Mouse (Mus musculus): ENCODE measurements around the gene Pgpep1l. TPM values are rescaled to one million over a fixed set of nuclear protein-coding genes. Genes with fewer than 3 reads are reported as not detected.
"Not testable (repeated sequence)": the region's sequence is repeated elsewhere in the genome, so short reads cannot be mapped to it uniquely, and the experiment has no call there.

Gene Pgpep1l
- polyA plus RNA-seq, 1 experiment from 2014 or later, result not detected

DNA sequence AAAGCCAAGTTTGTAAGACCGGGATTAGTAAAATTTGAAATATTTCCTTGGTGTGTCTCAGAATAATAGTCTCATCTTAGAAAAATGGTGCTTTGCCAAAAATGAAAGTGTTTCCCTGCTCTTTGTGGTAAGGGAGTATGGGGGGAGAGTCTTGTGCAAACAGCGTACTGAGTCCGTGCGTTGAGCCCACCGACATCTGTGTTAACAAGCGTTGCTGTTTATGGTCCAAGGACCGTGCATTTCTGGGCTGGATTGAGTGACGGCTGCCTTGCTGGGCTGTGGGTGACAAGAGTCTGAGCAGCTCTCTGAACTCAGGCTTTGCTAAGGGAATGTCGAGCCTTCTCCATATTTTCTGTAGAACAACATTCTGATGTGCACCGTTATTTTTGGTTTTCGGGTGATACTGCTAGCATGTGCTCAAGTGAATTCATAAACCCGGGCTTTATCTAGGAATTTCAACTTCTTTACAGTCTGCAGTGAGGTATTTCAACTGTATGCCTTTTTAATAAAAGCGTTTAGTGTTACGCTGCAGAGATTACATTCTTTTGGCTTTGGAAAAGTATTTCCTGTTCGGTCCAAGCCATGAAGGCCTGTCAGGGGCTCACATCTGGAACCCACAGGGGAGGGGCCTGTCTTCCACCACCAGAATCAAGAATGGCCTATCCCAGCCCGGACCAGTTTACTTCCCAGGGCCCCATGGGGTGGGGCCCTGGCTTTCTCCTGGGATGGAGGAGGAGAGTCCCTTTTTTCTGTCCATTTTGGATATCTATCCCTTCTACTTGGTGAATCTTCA, 30.2 kb upstream of the Pgpep1l start:
- Histone ChIP-seq H3K36me3 (no peaks in the 10 kb centered on the region), H3K27me3 (no peaks in the 10 kb centered on the region), H3K9me3 (no peaks in the 10 kb centered on the region), H3K4me3 (no peak overlapping the region), H3K9ac (replicated peaks) (no peak overlapping the region), H3K27ac (replicated peaks) (no peak overlapping the region), H3K4me2 (replicated peaks) (no peak overlapping the region), H3K4me1 (no peaks in the 10 kb centered on the region)
- ATAC-seq (replicated peaks), result no peak
- WGBS, result 75% methylated on average over 16 of the region's 16 CpGs

DNA sequence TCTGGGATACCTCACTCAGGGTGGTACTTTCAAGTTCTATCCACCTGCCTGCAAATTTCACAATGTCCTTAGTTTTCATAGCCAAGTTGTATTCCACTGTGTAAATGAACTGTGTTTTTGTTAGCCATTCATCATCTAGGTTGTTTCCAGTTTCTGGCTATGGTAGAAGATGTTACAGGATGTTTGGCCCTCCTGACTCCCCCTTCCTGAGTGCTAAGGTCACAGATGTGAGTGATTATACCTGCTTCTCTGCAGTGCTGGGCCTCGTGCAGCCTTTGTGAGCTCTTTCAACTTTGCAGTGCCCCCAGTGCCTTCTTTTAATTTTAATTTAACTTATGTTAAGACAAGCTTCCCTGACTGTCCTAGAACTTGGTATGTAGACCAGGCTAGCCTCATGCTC, 27.6 kb upstream of the Pgpep1l start:
- Histone ChIP-seq H3K27ac (replicated peaks) (no peak overlapping the region), H3K4me2 (replicated peaks) (no peak overlapping the region), H3K9me3 (no peaks in the 10 kb centered on the region), H3K4me3 (no peak overlapping the region), H3K4me1 (no peaks in the 10 kb centered on the region), H3K9ac (replicated peaks) (no peak overlapping the region), H3K36me3 (no peaks in the 10 kb centered on the region), H3K27me3 (no peaks in the 10 kb centered on the region)
- 67% methylated on average over 1 of the region's 1 CpGs for WGBS
- no peak for ATAC-seq (replicated peaks)

DNA sequence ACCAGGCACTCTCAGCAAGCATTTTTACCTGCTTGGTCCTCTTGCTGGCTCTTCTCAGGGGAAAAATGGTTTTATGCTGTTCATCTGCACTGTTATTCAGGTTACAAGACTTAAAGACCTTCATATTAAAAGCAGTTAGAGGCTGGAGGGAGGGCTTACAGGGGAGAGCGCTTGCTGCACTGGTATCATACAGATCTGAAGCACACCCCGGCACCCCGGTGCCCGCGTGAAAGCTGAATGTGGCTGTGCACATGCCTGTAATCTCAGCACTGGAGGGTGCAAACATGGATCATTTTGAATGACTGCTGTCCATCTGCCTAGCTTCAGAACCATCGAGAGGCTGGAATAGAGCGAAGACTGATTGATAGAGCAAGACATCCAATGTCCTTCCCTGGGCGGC, 25.0 kb upstream of the Pgpep1l start:
- Histone ChIP-seq H3K27ac (replicated peaks) (no peak overlapping the region), H3K27me3 (no peaks in the 10 kb centered on the region), H3K9me3 (no peaks in the 10 kb centered on the region), H3K9ac (replicated peaks) (no peak overlapping the region), H3K4me3 (no peak overlapping the region), H3K36me3 (no peaks in the 10 kb centered on the region), H3K4me2 (replicated peaks) (no peak overlapping the region), H3K4me1 (no peaks in the 10 kb centered on the region)
- ATAC-seq (replicated peaks), result no peak
- 89% methylated on average over 8 of the region's 8 CpGs for WGBS

DNA sequence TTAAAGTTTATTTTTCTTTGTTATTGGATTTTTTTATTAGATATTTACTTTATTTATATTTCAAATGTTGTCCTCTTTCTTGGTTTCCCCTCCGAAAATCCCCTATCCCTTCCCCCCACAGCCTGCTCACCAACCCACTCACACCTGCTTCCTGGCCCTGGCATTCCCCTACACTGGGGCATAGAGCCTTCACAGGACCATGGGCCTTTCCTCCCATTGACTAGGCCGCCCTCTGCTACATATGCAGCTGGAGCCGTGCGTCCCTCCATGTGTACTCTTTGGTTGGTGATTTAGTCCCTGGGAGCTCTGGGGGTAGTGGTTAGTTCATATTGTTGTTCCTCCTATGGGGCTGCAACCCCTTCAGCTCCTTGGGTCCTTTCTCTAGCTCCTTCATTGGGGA, 24.0 kb upstream of the Pgpep1l start:
- not testable (repeated sequence) for H3K36me3 ChIP-seq; H3K27ac ChIP-seq (replicated peaks); H3K4me1 ChIP-seq; ATAC-seq (replicated peaks); H3K9me3 ChIP-seq; H3K9ac ChIP-seq (replicated peaks); H3K4me3 ChIP-seq; H3K27me3 ChIP-seq; H3K4me2 ChIP-seq (replicated peaks)
- 92% methylated on average over 4 of the region's 4 CpGs for WGBS

DNA sequence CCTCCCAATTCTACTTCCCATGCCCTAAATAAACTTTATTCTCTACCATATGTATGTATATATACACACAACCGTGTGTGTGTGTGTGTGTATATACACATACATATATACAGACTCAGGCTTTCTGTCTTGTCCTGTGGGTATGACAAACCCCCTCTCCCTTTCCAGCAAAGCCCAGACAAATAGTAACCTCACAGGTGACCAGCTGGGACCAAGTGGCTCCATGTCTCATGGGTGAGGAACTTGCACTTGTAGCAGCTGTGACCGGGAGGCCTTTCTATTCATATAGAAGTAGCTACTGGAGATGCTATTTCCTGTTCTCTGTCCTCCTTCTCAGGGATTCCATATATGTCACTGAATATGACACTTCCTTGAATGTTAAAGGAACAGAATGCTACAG, 23.5 kb upstream of the Pgpep1l start:
- Histone ChIP-seq H3K27ac (replicated peaks) (no peak overlapping the region), H3K36me3 (no peaks in the 10 kb centered on the region), H3K4me1 (no peaks in the 10 kb centered on the region), H3K9me3 (no peaks in the 10 kb centered on the region), H3K9ac (replicated peaks) (no peak overlapping the region), H3K4me2 (replicated peaks) (no peak overlapping the region), H3K27me3 (no peaks in the 10 kb centered on the region), H3K4me3 (no peak overlapping the region)
- 90% methylated on average over 2 of the region's 2 CpGs for WGBS
- ATAC-seq (replicated peaks), result no peak

DNA sequence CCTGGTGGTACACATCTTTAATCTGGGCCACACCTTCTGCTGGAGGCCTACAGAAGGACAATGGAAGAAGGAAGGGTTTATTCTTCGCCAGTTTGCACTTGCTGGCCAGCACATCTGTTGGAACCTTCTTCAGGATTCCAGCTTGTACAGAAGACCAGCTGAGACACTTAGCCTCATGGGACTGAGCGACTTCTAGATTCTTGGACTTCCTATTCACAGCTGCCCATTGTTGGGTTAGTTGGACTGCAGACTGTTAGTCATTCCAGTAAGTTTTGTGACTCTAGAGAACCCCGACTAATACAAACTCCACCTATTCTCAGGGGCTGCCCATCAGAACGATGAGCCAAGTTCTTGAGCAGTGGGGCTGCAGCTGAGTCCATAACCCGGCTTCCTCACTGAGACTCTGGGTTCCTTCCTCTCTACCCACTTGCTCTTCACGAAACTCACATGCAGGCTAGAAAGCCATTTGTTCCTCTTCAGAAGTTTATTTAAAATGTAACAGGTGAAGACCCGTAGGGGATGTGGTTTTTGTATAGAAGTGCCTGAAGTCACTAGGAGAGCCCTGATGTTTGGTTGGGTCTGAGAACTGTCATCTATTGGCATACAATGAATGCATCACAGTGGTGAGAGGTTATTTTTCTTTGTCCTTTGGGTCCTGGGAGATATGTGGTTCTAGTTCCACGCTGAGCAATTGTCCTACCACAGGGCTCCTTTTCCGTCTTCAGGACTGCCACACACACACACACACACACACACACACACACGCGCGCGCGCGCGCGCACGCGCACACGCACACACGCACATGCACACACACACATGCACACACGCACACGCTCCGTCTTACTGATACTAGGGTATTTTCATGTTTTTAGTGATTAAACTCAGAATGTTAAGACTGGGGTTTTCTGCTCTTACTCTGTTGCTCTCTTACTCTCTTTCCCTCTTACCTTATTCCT, 22.8 kb upstream of the Pgpep1l start:
- Histone ChIP-seq H3K9me3 (no peaks in the 10 kb centered on the region), H3K36me3 (no peaks in the 10 kb centered on the region), H3K4me3 (no peak overlapping the region), H3K4me1 (no peaks in the 10 kb centered on the region), H3K9ac (replicated peaks) (no peak overlapping the region), H3K27me3 (no peaks in the 10 kb centered on the region), H3K4me2 (replicated peaks) (no peak overlapping the region), H3K27ac (replicated peaks) (no peak overlapping the region)
- WGBS, result 95% methylated on average over 24 of the region's 24 CpGs
- no peak for ATAC-seq (replicated peaks)

DNA sequence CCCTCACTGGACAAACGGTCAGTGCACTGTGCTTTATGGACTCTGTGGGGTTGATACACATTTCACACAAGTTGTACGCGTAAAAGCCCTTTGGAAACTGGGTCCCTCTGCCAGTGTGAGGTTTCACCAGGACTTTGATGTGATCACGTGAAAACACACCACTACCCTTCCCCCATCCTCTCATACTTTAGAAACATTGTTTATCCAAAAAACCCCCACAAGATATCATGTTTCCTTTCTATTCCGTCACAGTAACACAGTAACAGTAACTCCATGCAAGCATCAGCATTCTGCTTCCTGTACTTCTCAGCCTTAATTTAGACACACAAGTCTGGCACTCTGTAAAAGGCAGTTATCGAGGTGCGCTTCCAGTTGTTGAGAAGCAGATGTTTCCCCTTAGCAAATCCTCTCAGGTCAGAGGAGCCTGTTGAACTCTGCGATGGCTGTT, 21.8 kb upstream of the Pgpep1l start:
- H3K4me1 ChIP-seq, result no peaks in the 10 kb centered on the region
- 84% methylated on average over 8 of the region's 8 CpGs for WGBS
- no peaks in the 10 kb centered on the region for H3K27me3 ChIP-seq
- no peak overlapping the region for H3K4me3 ChIP-seq
- H3K9ac ChIP-seq (replicated peaks), result no peak overlapping the region
- H3K4me2 ChIP-seq (replicated peaks), result no peak overlapping the region
- ATAC-seq (replicated peaks), result no peak
- no peaks in the 10 kb centered on the region for H3K9me3 ChIP-seq
- no peaks in the 10 kb centered on the region for H3K36me3 ChIP-seq
- no peak overlapping the region for H3K27ac ChIP-seq (replicated peaks)

DNA sequence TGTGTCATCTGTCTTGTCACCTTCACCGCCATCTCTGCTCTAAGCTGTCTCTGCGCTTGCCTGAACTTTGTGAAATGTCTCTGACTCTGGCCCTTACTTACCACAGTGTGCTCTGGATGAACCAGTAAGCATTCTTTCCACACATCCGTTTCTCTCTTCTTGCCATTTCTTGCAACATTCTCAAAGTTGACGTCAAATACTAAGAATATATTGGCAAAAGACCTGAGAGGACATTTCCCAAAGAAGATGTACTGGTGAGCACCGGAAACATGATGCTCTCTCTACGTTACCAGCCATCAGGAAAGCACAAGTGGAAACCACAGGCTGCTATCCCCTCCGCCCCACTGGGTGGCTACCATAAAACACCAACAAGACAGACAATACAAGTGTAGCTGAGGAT, 19.7 kb upstream of the Pgpep1l start:
- ATAC-seq (replicated peaks), result no peak
- no peak overlapping the region for H3K4me2 ChIP-seq (replicated peaks)
- no peaks in the 10 kb centered on the region for H3K4me1 ChIP-seq
- H3K9ac ChIP-seq (replicated peaks), result no peak overlapping the region
- WGBS, result 92% methylated on average over 7 of the region's 7 CpGs
- no peaks in the 10 kb centered on the region for H3K36me3 ChIP-seq
- H3K27me3 ChIP-seq, result no peaks in the 10 kb centered on the region
- H3K27ac ChIP-seq (replicated peaks), result no peak overlapping the region
- no peak overlapping the region for H3K4me3 ChIP-seq
- H3K9me3 ChIP-seq, result no peaks in the 10 kb centered on the region

DNA sequence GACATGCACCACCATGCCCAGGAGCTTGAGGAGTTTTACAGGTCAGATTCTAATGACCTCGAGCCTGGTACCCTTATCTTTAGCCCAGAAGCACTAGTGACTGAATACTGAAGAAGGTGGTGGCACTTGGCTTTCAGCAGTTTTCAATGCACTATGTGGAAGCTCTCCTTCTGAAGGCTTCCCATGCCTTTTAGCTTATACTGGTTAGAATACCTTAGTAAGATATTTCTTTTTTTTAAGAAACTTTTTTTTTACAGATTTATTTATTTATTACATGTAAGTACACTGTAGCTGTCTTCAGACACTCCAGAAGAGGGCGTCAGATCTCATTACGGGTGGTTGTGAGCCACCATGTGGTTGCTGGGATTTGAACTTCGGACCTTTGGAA, 19.1 kb upstream of the Pgpep1l start:
- 90% methylated on average over 4 of the region's 4 CpGs for WGBS
- H3K4me2 ChIP-seq (replicated peaks); H3K4me3 ChIP-seq; H3K4me1 ChIP-seq; H3K36me3 ChIP-seq; ATAC-seq (replicated peaks); H3K27ac ChIP-seq (replicated peaks); H3K9ac ChIP-seq (replicated peaks); H3K9me3 ChIP-seq; H3K27me3 ChIP-seq: not testable (repeated sequence)

DNA sequence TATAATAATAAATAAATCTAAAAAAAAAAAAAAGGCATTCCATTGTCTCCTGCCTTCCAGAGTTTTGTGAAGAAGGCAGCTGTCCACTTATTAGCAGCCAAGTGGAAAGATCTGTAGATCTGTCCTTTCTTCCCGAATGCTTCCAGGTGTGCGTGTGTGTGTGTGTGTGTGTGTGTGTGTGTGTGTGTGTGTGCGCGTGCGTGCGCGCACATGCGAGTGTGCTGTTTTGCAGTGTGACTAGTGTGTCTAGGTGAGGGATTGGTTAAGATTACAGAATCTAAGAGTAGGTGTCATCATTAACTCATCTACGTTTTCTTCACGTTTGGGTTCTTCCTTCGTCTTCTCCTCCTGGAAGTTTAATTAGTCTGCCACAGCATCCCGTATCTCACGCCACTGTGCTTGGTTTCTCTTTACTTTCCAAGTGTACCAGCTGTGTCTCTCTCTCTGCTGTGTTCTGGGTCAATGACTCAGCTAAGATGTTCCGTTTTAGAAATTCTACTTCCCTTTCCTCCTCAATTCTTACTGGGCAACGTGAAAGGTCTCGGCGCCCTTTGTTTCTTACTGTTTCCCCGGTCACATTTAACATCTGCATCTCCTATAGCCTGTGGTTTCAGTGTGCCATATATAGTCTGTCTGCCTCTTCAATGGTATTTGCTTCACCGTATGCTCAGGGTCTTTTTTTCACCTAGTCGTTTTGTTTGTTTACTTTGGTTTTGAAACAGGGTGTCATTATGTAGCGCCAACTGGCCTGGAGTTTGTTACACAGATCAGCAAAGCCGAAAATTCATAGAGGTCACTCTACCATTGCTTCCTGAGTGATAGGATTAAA, 18.5 kb upstream of the Pgpep1l start:
- no peak overlapping the region for H3K4me2 ChIP-seq (replicated peaks)
- H3K4me3 ChIP-seq, result no peak overlapping the region
- no peak for ATAC-seq (replicated peaks)
- no peaks in the 10 kb centered on the region for H3K36me3 ChIP-seq
- no peak overlapping the region for H3K27ac ChIP-seq (replicated peaks)
- 91% methylated on average over 22 of the region's 22 CpGs for WGBS
- no peaks in the 10 kb centered on the region for H3K27me3 ChIP-seq
- H3K9ac ChIP-seq (replicated peaks), result no peak overlapping the region
- no peaks in the 10 kb centered on the region for H3K9me3 ChIP-seq
- no peaks in the 10 kb centered on the region for H3K4me1 ChIP-seq

DNA sequence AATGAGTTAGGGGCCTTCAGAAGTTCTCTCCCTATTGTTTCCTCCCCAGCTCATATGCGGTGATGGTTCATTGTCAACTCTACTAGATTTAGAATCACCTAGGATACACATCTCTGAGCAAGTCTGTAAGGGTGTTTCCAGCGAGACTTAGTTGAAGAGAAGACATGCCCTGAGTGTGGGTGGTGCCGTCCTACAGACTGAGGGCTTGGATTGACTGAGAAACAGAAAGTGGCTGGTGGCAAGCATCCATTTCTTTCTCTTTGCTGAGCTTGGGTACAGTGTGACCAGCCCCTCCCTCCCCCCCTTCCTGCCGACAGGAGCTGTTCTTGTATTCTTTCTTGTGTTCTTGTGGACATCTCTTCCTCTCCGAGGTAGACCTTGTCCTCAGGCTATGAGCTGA, 17.3 kb upstream of the Pgpep1l start:
- H3K27me3 ChIP-seq, result 0 out of 2 replicates have a peak, but pooled peaks cover 2% of the 10 kb centered on the region

More for the DNA sequence above, 17.3 kb upstream of the Pgpep1l start:
- H3K4me3 ChIP-seq, result no peak overlapping the region
- ATAC-seq (replicated peaks), result no peak
- no peak overlapping the region for H3K4me2 ChIP-seq (replicated peaks)
- no peaks in the 10 kb centered on the region for H3K36me3 ChIP-seq
- H3K9me3 ChIP-seq, result no peaks in the 10 kb centered on the region
- H3K4me1 ChIP-seq, result peaks cover 8% of the 10 kb centered on the region
- no peak overlapping the region for H3K9ac ChIP-seq (replicated peaks)
- 74% methylated on average over 5 of the region's 5 CpGs for WGBS
- H3K27ac ChIP-seq (replicated peaks), result no peak overlapping the region
